Mouse (Mus musculus) midbrain, postnatal 0 days (tissue): ENCODE data around the gene Rasl10a. TPM values are rescaled to one million over a fixed set of nuclear protein-coding genes. Genes with fewer than 3 reads are reported as not detected.
"Not testable (repeated sequence)": the region's sequence is repeated elsewhere in the genome, so short reads cannot be mapped to it uniquely, and the experiment has no call there.

Source experiments
- ATAC-seq: fragments of 200-750 bp; cut with Nextera tagmentation; 2 replicates; pipeline ENCODE4 v1.8.0; 2017; ENCODE audit warnings: moderate number of reproducible peaks, mild to moderate bottlenecking, moderate TSS enrichment, moderate library complexity; ENCODE audit not compliant: low FRiP score
- DNase-seq: peaks from one replicate; pipeline ENCODE4 v3.0.0-alpha.2; 2015; ENCODE audit warnings: low spot score
- H3K27ac ChIP-seq: fragments of 300-500 bp; sonication (generic); 2 replicates; pipeline ENCODE4 v1.5.1; 2014; ENCODE audit warnings: low read depth, mild to moderate bottlenecking, low read length, mixed read lengths
- H3K27me3 ChIP-seq: fragments of 300-500 bp; sonication (generic); 2 replicates; pipeline ENCODE4 v1.6.1; 2014; ENCODE audit warnings: low read length, control low read depth, mixed read lengths; ENCODE audit not compliant: insufficient read depth
- H3K36me3 ChIP-seq: fragments of 300-500 bp; sonication (generic); 2 replicates; pipeline ENCODE4 v1.6.1; 2014; ENCODE audit warnings: low read length, control low read depth, mixed read lengths; ENCODE audit not compliant: insufficient read depth
- H3K4me1 ChIP-seq: fragments of 300-500 bp; sonication (generic); 2 replicates; pipeline ENCODE4 v1.6.1; 2014; ENCODE audit warnings: mild to moderate bottlenecking, control low read depth, antibody characterized with exemption, low read length, mixed read lengths; ENCODE audit not compliant: insufficient read depth
- H3K4me2 ChIP-seq: fragments of 300-500 bp; sonication (generic); 2 replicates; pipeline ENCODE4 v1.6.1; 2014; ENCODE audit warnings: low read depth, mild to moderate bottlenecking, low read length, mixed read lengths; ENCODE audit not compliant: poor library complexity, severe bottlenecking
- H3K4me3 ChIP-seq: fragments of 300-500 bp; sonication (generic); 2 replicates; pipeline ENCODE4 v1.5.1; 2014; ENCODE audit warnings: low read depth, mild to moderate bottlenecking, low read length, moderate library complexity
- H3K9ac ChIP-seq: fragments of 300-500 bp; sonication (generic); replicated peaks from 2 replicates; pipeline ENCODE4 v1.6.1; 2014; ENCODE audit warnings: mild to moderate bottlenecking, low read length, moderate library complexity, mixed read lengths; ENCODE audit not compliant: poor library complexity, severe bottlenecking
- H3K9me3 ChIP-seq: fragments of 300-500 bp; sonication (generic); 2 replicates; pipeline ENCODE4 v1.6.1; 2016; ENCODE audit warnings: low read length, control low read depth
- CTCF ChIP-seq: IDR thresholded peaks from 2 replicates; pipeline ENCODE4 v1.5.1; 2016; ENCODE audit warnings: antibody characterized with exemption, mild to moderate bottlenecking
- WGBS: fragments of 180-500 bp; shearing (Covaris S2); extraction: QIAGEN DNeasy Blood & Tissue Kit; methylation state at CpG from one replicate; pipeline ENCODE4 v1.1.7; 2014; 5-methylcytosine and 5-hydroxymethylcytosine counted together
- polyA plus RNA-seq: library from polyadenylated mRNA; unstranded; fragments of >200 nt; fragmentation: Nextera tagmentation; extraction: Ambion mirVana; gene quantifications from 2 replicates; pipeline ENCODE4 v1.2.1, GENCODE M21; 2015
- total RNA-seq: library from RNA; depleted of rRNA; stranded (reverse); fragments of >200 nt; gene quantifications from 2 replicates; pipeline ENCODE4 v1.2.3, GENCODE M21; 2014

Rasl10a gene
- total and polyA plus RNA-seq, 2 experiments from 2014 or later: 3.1 to 3.6 TPM

- Histone ChIP-seq H3K27ac (no peak overlapping the region), H3K4me2 (no peak overlapping the region), H3K4me1 (no peaks in the 10 kb centered on the region), H3K4me3 (no peak overlapping the region), H3K9me3 (no peaks in the 10 kb centered on the region), H3K9ac (no peak overlapping the region), H3K27me3 (no peaks in the 10 kb centered on the region), H3K36me3 (peaks cover 52% of the 10 kb centered on the region)
- TF ChIP-seq CTCF: peak; percentile 34
- ATAC-seq (no peak), DNase-seq (no peak)
Observed at GRCm38 (mm10) chr11:5075760-5076159, 17.8 kb downstream of the Rasl10a start.

- not testable (repeated sequence) for ATAC-seq, H3K9ac ChIP-seq, H3K4me2 ChIP-seq, H3K27me3 ChIP-seq, DNase-seq, H3K4me3 ChIP-seq, H3K27ac ChIP-seq, H3K4me1 ChIP-seq, H3K9me3 ChIP-seq
- peaks cover 49% of the 10 kb centered on the region for H3K36me3 ChIP-seq
- WGBS: 95% methylated on average over 4 of the region's 5 CpGs
Observed at GRCm38 (mm10) chr11:5076843-5077242, 18.9 kb downstream of the Rasl10a start.

- H3K4me1 ChIP-seq: no peaks in the 10 kb centered on the region
- H3K9ac ChIP-seq: no peak overlapping the region
- DNase-seq (no peak), ATAC-seq (no peak)
- WGBS: 96% methylated on average over 1 of the region's 1 CpGs
- H3K36me3 ChIP-seq: peaks cover 62% of the 10 kb centered on the region
- no peaks in the 10 kb centered on the region for H3K9me3 ChIP-seq
- H3K27ac ChIP-seq: no peak overlapping the region
- H3K4me3 ChIP-seq: no peak overlapping the region
- TF ChIP-seq CTCF: no peak
- H3K4me2 ChIP-seq: no peak overlapping the region
- no peaks in the 10 kb centered on the region for H3K27me3 ChIP-seq
Observed at GRCm38 (mm10) chr11:5089147-5089546, 31.2 kb downstream of the Rasl10a start.

DNA sequence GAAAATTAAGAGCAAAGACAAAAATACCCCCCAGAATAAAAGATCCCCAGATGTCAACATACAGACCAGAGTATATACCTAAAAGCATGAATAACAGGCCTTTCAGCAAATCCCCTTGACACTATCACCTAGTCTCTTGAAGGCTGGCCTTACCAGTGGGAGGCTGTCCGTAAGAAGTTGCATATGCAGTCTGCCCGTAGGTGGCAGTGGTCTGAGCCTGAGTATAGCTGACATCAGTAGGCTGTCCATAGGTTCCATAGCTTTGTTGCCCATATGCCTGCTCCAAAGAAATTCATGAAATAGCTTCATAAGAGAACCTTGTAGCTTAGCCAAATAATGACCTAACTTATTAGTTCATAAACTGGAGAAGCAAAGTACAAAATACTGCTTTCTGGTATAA, 33.8 kb downstream of the Rasl10a start:
- Histone ChIP-seq H3K9ac (no peak overlapping the region), H3K4me2 (no peak overlapping the region), H3K27me3 (no peaks in the 10 kb centered on the region), H3K27ac (no peak overlapping the region), H3K4me3 (no peak overlapping the region), H3K9me3 (no peaks in the 10 kb centered on the region), H3K36me3 (peaks cover 39% of the 10 kb centered on the region), H3K4me1 (no peaks in the 10 kb centered on the region)
- WGBS: 29% methylated on average over 2 of the region's 2 CpGs
- TF ChIP-seq CTCF: peak; percentile 60
- DNase-seq (peak; percentile 33), ATAC-seq (no peak)

GRCm38 (mm10) chr11:5095877-5096276, 37.9 kb downstream of the Rasl10a start:
- H3K27ac ChIP-seq: no peak overlapping the region
- WGBS: 74% methylated on average over 5 of the region's 5 CpGs
- no peak for TF ChIP-seq CTCF
- no peak overlapping the region for H3K4me2 ChIP-seq
- H3K9me3 ChIP-seq: no peaks in the 10 kb centered on the region
- H3K27me3 ChIP-seq: no peaks in the 10 kb centered on the region
- H3K4me1 ChIP-seq: peaks cover 8% of the 10 kb centered on the region; the same call in 1 of the 2 replicates
- H3K4me3 ChIP-seq: no peak overlapping the region
- peaks cover 14% of the 10 kb centered on the region for H3K36me3 ChIP-seq
- ATAC-seq: no peak
- no peak for DNase-seq
- no peak overlapping the region for H3K9ac ChIP-seq

- ATAC-seq (no peak), DNase-seq (no peak)
- Histone ChIP-seq H3K9me3 (no peaks in the 10 kb centered on the region), H3K27ac (no peak overlapping the region), H3K27me3 (no peaks in the 10 kb centered on the region), H3K9ac (no peak overlapping the region), H3K4me3 (0 out of 2 replicates have a peak overlapping the region, but pooled peaks have one; percentile 99), H3K4me1 (peaks cover 13% of the 10 kb centered on the region; the same call in 1 of the 2 replicates), H3K36me3 (peaks cover 9% of the 10 kb centered on the region), H3K4me2 (peak overlapping the region; percentile 86)
- WGBS: 60% methylated on average over 8 of the region's 8 CpGs
- TF ChIP-seq CTCF: no peak
Observed at GRCm38 (mm10) chr11:5096480-5097020, 38.6 kb downstream of the Rasl10a start.
